24 mouse cellular contexts compared by ENCODE assay signal in the genomic region with DNA sequence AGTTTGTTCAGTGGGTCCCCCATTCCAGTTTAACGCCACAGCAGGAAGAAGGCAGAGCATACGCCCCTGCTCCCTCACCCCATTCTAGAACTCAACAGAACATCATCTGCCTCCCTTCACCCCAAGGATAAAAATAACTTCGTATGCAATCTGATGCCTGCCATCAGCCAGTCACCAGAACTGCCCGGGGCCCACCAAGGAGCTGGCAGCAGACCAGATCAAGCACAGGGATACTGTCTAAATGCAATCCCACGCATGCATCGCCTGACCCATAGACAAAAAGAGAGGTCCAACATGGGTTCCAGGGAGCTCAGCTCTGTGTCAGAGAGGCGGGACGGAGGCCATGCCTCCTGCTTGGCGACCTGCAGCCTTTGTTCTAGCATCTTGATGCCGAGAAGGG. TPM values are rescaled to one million over a fixed set of nuclear protein-coding genes. Genes with fewer than 3 reads are reported as not detected.
DNase-seq lines count a peak whose midpoint lies in the region; ATAC-seq and TF ChIP-seq lines count a peak whose summit lies in the region.
"Had no signal": no experiment of that assay in that cellular context is flagged by ENCODE, and none has a peak within 500 bp of the region (broad histone marks: within the 10 kb centered on the region; RNA-seq: fewer than 3 reads in every experiment).

No protein-coding gene starts in this region.

- 52% methylated on average over 10 of the region's 10 CpGs for WGBS in heart, embryonic 15.5 days
- 85% methylated on average over 10 of the region's 10 CpGs for WGBS in midbrain, embryonic 11.5 days
- 76% methylated on average over 10 of the region's 10 CpGs for WGBS in midbrain, embryonic 13.5 days
- 90% methylated on average over 10 of the region's 10 CpGs for WGBS in limb, embryonic 10.5 days
- 73% methylated on average over 10 of the region's 10 CpGs for WGBS in midbrain, embryonic 15.5 days

- intact Hi-C loops in left cerebral cortex, adult 2 months (cut with DNase I), result no loop called here

- TF ChIP-seq CTCF in left cerebral cortex, adult 2 months (IDR thresholded peaks at IDR 0.05), result no peak

- H3K9ac ChIP-seq in heart, embryonic 15.5 days, result no peak overlapping the region
- no peak overlapping the region for H3K9ac ChIP-seq in midbrain, embryonic 11.5 days (ENCODE audit: low read length)
- H3K9ac ChIP-seq in midbrain, embryonic 13.5 days (replicated peaks), result no peak overlapping the region
- no peak overlapping the region for H3K9ac ChIP-seq in midbrain, embryonic 15.5 days
- H3K9ac ChIP-seq: hindbrain, embryonic 15.5 days; kidney, embryonic 15.5 days; liver, embryonic 14.5 days; lung, embryonic 15.5 days; neural tube, embryonic 12.5 days had no signal

- no peak overlapping the region for H3K4me2 ChIP-seq in heart, embryonic 15.5 days
- no peak overlapping the region for H3K4me2 ChIP-seq in midbrain, embryonic 11.5 days
- H3K4me2 ChIP-seq in midbrain, embryonic 13.5 days (replicated peaks), result no peak overlapping the region
- no peak overlapping the region for H3K4me2 ChIP-seq in midbrain, embryonic 15.5 days
- H3K4me2 ChIP-seq: hindbrain, embryonic 15.5 days; kidney, embryonic 15.5 days; lung, embryonic 15.5 days; neural tube, embryonic 12.5 days had no signal

- no peaks in the 10 kb centered on the region for H3K27me3 ChIP-seq in heart, embryonic 15.5 days
- no peaks in the 10 kb centered on the region for H3K27me3 ChIP-seq in midbrain, embryonic 11.5 days (ENCODE audit: control insufficient read depth, insufficient read depth, low read length)
- H3K27me3 ChIP-seq in midbrain, embryonic 13.5 days, result no peaks in the 10 kb centered on the region
- H3K27me3 ChIP-seq in limb, embryonic 10.5 days (ENCODE audit: low read depth, poor library complexity, severe bottlenecking), result no peaks in the 10 kb centered on the region
- no peaks in the 10 kb centered on the region for H3K27me3 ChIP-seq in midbrain, embryonic 15.5 days (replicated peaks)
- H3K27me3 ChIP-seq: hindbrain, embryonic 15.5 days; kidney, embryonic 15.5 days; lung, embryonic 15.5 days; neural tube, embryonic 12.5 days had no signal

- H3K27ac ChIP-seq in heart, embryonic 15.5 days, result peak overlapping the region; percentile 46
- H3K27ac ChIP-seq in midbrain, embryonic 11.5 days (ENCODE audit: low read depth, low read length), result no peak overlapping the region
- no peak overlapping the region for H3K27ac ChIP-seq in midbrain, embryonic 13.5 days
- H3K27ac ChIP-seq in limb, embryonic 10.5 days, result peak overlapping the region; percentile 67
- no peak overlapping the region for H3K27ac ChIP-seq in midbrain, embryonic 15.5 days
- no peak overlapping the region for H3K27ac ChIP-seq in left cerebral cortex, adult 2 months
- H3K27ac ChIP-seq: hindbrain, embryonic 15.5 days; kidney, embryonic 15.5 days; liver, embryonic 14.5 days; lung, embryonic 15.5 days; neural tube, embryonic 12.5 days; stomach, postnatal 0 days had no signal

- H3K36me3 ChIP-seq in heart, embryonic 15.5 days, result no peaks in the 10 kb centered on the region
- H3K36me3 ChIP-seq in midbrain, embryonic 11.5 days (ENCODE audit: control insufficient read depth, insufficient read depth, low read length), result no peaks in the 10 kb centered on the region
- H3K36me3 ChIP-seq in midbrain, embryonic 13.5 days, result no peaks in the 10 kb centered on the region
- H3K36me3 ChIP-seq in limb, embryonic 10.5 days, result peaks cover 5% of the 10 kb centered on the region; the same call in 1 of the 2 replicates
- no peaks in the 10 kb centered on the region for H3K36me3 ChIP-seq in midbrain, embryonic 15.5 days (replicated peaks)
- H3K36me3 ChIP-seq: hindbrain, embryonic 15.5 days; kidney, embryonic 15.5 days; lung, embryonic 15.5 days; neural tube, embryonic 12.5 days had no signal

- peaks cover 64% of the 10 kb centered on the region for H3K4me1 ChIP-seq in heart, embryonic 15.5 days (replicated peaks)
- H3K4me1 ChIP-seq in midbrain, embryonic 11.5 days (ENCODE audit: control insufficient read depth, insufficient read depth, low read length), result peaks cover 40% of the 10 kb centered on the region
- peaks cover 69% of the 10 kb centered on the region for H3K4me1 ChIP-seq in midbrain, embryonic 13.5 days (replicated peaks)
- peaks cover 91% of the 10 kb centered on the region for H3K4me1 ChIP-seq in limb, embryonic 10.5 days
- H3K4me1 ChIP-seq in midbrain, embryonic 15.5 days, result peaks cover 37% of the 10 kb centered on the region

- no peak overlapping the region for H3K4me3 ChIP-seq in heart, embryonic 15.5 days
- no peak overlapping the region for H3K4me3 ChIP-seq in midbrain, embryonic 11.5 days (ENCODE audit: low read depth, low read length)
- H3K4me3 ChIP-seq in midbrain, embryonic 13.5 days (replicated peaks), result no peak overlapping the region
- H3K4me3 ChIP-seq in limb, embryonic 10.5 days, result no peak overlapping the region
- H3K4me3 ChIP-seq in midbrain, embryonic 15.5 days, result no peak overlapping the region
- no peak overlapping the region for H3K4me3 ChIP-seq in left cerebral cortex, adult 2 months
- H3K4me3 ChIP-seq: hindbrain, embryonic 15.5 days; kidney, embryonic 15.5 days; lung, embryonic 15.5 days; neural tube, embryonic 12.5 days had no signal

- no peaks in the 10 kb centered on the region for H3K9me3 ChIP-seq in heart, embryonic 15.5 days (replicated peaks)
- no peaks in the 10 kb centered on the region for H3K9me3 ChIP-seq in midbrain, embryonic 11.5 days (ENCODE audit: control insufficient read depth, low read length)
- H3K9me3 ChIP-seq in midbrain, embryonic 13.5 days, result no peaks in the 10 kb centered on the region
- H3K9me3 ChIP-seq in limb, embryonic 10.5 days (replicated peaks), result no peaks in the 10 kb centered on the region
- no peaks in the 10 kb centered on the region for H3K9me3 ChIP-seq in midbrain, embryonic 15.5 days
- H3K9me3 ChIP-seq: hindbrain, embryonic 15.5 days; kidney, embryonic 15.5 days; lung, embryonic 15.5 days; neural tube, embryonic 12.5 days had no signal

- DNase-seq in heart, adult 8-10 months (ENCODE audit: low spot score), result no peak
- DNase-seq in midbrain, embryonic 11.5 days (ENCODE audit: low spot score, missing footprints), result peak; percentile 74
- no peak for DNase-seq in limb, embryonic 10.5 days (ENCODE audit: low spot score)
- DNase-seq in left cerebral cortex, adult 2 months (ENCODE audit: extremely low spot score in 1 of 2, low spot score in 2 of 2), result no peak
- DNase-seq: adrenal gland, adult 8-10 months; cerebellum, adult 9-10 months; kidney, postnatal 4 days; lung, postnatal 4 days; right cerebral cortex, postnatal 4 days had no signal

- no peak for ATAC-seq in heart, embryonic 15.5 days (replicated peaks; ENCODE audit: insufficient number of reproducible peaks, insufficient read depth, low FRiP score, low read depth)
- ATAC-seq in midbrain, embryonic 11.5 days (ENCODE audit: low FRiP score), result no peak
- ATAC-seq in midbrain, embryonic 13.5 days, result no peak
- ATAC-seq in midbrain, embryonic 15.5 days (replicated peaks), result no peak
- ATAC-seq: intestine, embryonic 16.5 days had no signal

RNA-seq across cellular contexts. Expression of a gene that starts 21.7 kb away (rescaled TPM):
- 6.1 and 6.4 TPM in 2 replicates for polyA plus RNA-seq in heart, embryonic 15.5 days (2015; fragmentation: Nextera tagmentation; extraction: Ambion mirVana)
- 10 to 100 TPM; 26.2 to 44.3 (median 36.4) TPM for total RNA-seq in heart, adult 8-10 months (2022)
- polyA plus RNA-seq in midbrain, embryonic 11.5 days (2014; fragmentation: Nextera tagmentation; extraction: Ambion mirVana), result 1.3 TPM in 2 replicates
- 1.00 and 1.4 TPM in 2 replicates for polyA plus RNA-seq in midbrain, embryonic 13.5 days (2015; fragmentation: Nextera tagmentation; extraction: Ambion mirVana)
- 9.0 and 10.7 TPM in 2 replicates for polyA plus RNA-seq in limb, embryonic 10.5 days (2016; fragmentation: Nextera tagmentation; extraction: Ambion mirVana)
- 2.2 TPM in 2 replicates for polyA plus RNA-seq in midbrain, embryonic 15.5 days (2015; fragmentation: Nextera tagmentation; extraction: Ambion mirVana)
- 10 to 100 TPM; 51.7 to 54.1 TPM for total RNA-seq in left cerebral cortex, adult 2 months (2021)

RNA-seq across cellular contexts. Expression of a gene that starts 49.4 kb away (rescaled TPM):
- polyA plus RNA-seq in heart, embryonic 15.5 days (2015; fragmentation: Nextera tagmentation; extraction: Ambion mirVana), result 0.31 and 0.36 TPM in 2 replicates
- total RNA-seq in heart, adult 8-10 months (2022), result under 1 TPM; 0.14 to 0.47 (median 0.19) TPM
- not detected in 2 replicates for polyA plus RNA-seq in midbrain, embryonic 11.5 days (2014; fragmentation: Nextera tagmentation; extraction: Ambion mirVana)
- polyA plus RNA-seq in midbrain, embryonic 13.5 days (2015; fragmentation: Nextera tagmentation; extraction: Ambion mirVana), result not detected in 2 replicates
- 0.09 and 0.13 TPM in 2 replicates for polyA plus RNA-seq in limb, embryonic 10.5 days (2016; fragmentation: Nextera tagmentation; extraction: Ambion mirVana)
- not detected in 2 replicates for polyA plus RNA-seq in midbrain, embryonic 15.5 days (2015; fragmentation: Nextera tagmentation; extraction: Ambion mirVana)
- not detected for total RNA-seq in left cerebral cortex, adult 2 months (2021)
- total RNA-seq: gastrocnemius, adult 8-10 months; layer of hippocampus, postnatal 14 days; left cerebral cortex, postnatal 25 days had no signal
- polyA plus RNA-seq: forebrain, embryonic 11.5 days; hindbrain, embryonic 15.5 days; neural tube, embryonic 12.5 days had no signal

RNA-seq across cellular contexts. Expression of a gene that starts 52.4 kb away (rescaled TPM):
- polyA plus RNA-seq in heart, embryonic 15.5 days (2015; fragmentation: Nextera tagmentation; extraction: Ambion mirVana), result 0.68 and 0.87 TPM in 2 replicates
- total RNA-seq in heart, adult 8-10 months (2022), result 1 to 10 TPM in 1 of 4 experiments, under 1 TPM in 3; 0.25 to 1.7 (median 0.40) TPM
- 0.07 TPM in 1 of 2 replicates, not detected in the other for polyA plus RNA-seq in midbrain, embryonic 11.5 days (2014; fragmentation: Nextera tagmentation; extraction: Ambion mirVana)
- 0.17 and 0.22 TPM in 2 replicates for polyA plus RNA-seq in midbrain, embryonic 13.5 days (2015; fragmentation: Nextera tagmentation; extraction: Ambion mirVana)
- 0.04 and 0.05 TPM in 2 replicates for polyA plus RNA-seq in limb, embryonic 10.5 days (2016; fragmentation: Nextera tagmentation; extraction: Ambion mirVana)
- polyA plus RNA-seq in midbrain, embryonic 15.5 days (2015; fragmentation: Nextera tagmentation; extraction: Ambion mirVana), result 0.68 and 0.84 TPM in 2 replicates
- 1 to 10 TPM; 3.1 to 4.6 TPM for total RNA-seq in left cerebral cortex, adult 2 months (2021)
- polyA plus RNA-seq: forebrain, embryonic 11.5 days; thymus, postnatal 0 days had no signal

Comparison
In these comparisons a context has a peak if more than half of its experiments do, and no peak if none do; other contexts are left out.
1. H3K27ac ChIP-seq: peak in heart, embryonic 15.5 days (single experiment) and limb, embryonic 10.5 days (single experiment); none in midbrain, embryonic 11.5 days (single experiment), midbrain, embryonic 13.5 days (single experiment), midbrain, embryonic 15.5 days (single experiment) and left cerebral cortex, adult 2 months (single experiment).